Mouse (Mus musculus) right cerebral cortex, postnatal 10 days (tissue): ENCODE results near the gene Pax6.

Experiments used
- DNase-seq, 2 experiments: peaks; one replicate each; pipeline ENCODE4 v3.0.0; 2021; ENCODE audit warnings: low spot score in 2 of 2

Pax6 gene

GRCm38 (mm10) chr2:105683771-105684410 lies 15.2 kb downstream of the Pax6 start:
- DNase-seq = no peak

DNA sequence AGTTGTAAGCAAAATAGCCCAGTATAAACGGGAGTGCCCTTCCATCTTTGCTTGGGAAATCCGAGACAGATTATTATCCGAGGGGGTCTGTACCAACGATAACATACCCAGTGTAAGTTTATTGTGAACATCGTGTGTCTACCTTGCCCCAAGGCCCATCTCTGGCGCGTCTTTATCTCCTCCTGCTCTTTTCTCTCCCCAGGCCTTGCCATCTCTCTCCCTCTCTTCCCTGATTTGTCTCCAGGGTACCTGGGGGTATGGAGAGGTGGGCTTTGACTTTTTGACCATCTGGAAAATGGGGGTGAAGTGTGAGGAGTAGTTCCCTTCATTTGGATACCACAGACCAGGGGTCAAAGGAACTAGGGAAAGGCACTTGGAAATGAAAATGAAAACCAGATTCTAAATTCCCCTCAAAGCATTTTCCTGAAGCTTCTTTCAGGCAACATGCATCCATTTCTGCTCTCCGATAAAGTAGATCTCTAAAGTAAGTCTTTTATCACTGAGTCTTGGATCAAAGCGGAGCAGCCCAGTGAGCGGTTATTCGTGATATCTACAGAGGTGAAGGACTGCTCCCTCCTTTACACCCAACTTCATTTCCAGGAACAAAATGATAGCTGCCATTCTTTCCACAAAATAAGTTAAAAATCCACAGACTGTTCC lies 16.4 kb downstream of the Pax6 start:
- no peak for DNase-seq

DNA sequence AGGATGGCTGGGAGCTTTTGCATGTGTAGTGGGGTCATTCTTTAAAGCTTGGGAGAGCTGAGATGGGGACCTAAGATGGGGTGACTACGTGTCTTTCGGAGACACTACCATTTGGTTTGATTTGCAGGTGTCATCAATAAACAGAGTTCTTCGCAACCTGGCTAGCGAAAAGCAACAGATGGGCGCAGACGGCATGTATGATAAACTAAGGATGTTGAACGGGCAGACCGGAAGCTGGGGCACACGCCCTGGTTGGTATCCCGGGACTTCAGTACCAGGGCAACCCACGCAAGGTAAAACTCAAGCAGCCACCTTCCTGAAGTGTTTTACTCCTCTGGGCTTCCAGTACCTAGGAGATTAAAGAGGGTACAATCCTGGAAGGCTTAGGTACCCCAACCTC lies 17.0 kb downstream of the Pax6 start:
- no peak for DNase-seq

- DNase-seq = no peak
Observed at GRCm38 (mm10) chr2:105686363-105687316, 17.9 kb downstream of the Pax6 start.

DNA sequence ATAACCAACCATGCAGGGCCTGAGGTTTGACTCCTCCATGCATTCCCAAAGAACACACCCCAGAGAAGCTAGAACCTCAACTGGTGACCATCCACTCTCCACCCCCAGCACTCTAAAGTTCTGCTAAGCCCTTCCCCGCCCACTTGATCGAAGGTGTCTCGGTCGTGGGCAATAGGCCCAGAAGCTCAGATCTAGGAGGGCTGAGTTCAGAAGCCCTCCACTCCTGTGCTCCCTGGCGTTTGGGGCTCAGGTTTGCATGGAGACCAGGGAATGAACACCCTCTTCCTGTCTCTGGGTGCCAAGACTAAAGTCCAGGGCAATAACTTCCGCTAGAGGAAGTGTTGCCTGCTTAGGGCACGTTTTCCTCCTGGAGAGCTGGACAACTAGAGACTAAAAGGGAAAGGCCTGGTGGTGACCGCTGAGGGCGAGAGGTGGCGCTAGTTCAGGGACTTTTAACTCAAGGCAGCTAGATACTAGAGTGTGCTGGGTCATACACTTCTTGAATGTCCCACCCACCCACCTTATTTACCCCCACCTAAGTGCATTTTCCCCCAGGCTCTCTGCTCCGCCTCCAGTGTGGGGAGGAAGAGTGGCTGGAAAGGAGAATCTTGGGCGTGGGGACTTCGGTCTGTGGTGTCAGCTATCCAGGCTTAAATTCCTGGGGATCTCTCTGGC lies 18.8 kb downstream of the Pax6 start:
- DNase-seq = peak in 1 of 2 experiments; percentile 56

DNA sequence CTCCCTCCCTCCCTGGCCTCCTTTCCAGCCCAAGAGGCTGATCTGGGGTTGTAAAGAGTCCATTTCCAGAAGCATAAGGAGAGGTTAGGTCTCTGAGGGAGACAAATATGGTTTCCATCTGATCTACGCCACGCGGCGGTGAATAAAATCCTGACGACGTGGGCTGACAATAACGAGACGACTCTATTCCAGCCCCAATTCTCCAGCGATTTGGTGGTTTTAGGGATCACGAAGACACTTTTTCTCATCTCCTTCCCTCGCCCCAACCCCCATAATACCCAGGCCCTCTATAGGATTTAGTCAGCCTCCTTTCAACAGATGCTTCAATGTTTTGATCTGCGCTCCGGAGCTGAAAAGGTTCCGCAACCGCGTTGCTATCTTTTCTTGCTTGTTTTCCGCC lies 19.3 kb downstream of the Pax6 start:
- no peak for DNase-seq

GRCm38 (mm10) chr2:105688436-105689303 lies 20.0 kb downstream of the Pax6 start:
- DNase-seq = no peak

GRCm38 (mm10) chr2:105689304-105689770 lies 20.6 kb downstream of the Pax6 start:
- no peak for DNase-seq

GRCm38 (mm10) chr2:105689771-105690639 lies 21.3 kb downstream of the Pax6 start:
- DNase-seq = peak in 1 of 2 experiments; percentile 54

GRCm38 (mm10) chr2:105691296-105691695 lies 22.6 kb downstream of the Pax6 start:
- no peak for DNase-seq

- no peak for DNase-seq
Observed at GRCm38 (mm10) chr2:105697741-105698140, 29.0 kb downstream of the Pax6 start.

- DNase-seq = no peak
Observed at GRCm38 (mm10) chr2:105698631-105699030, 29.9 kb downstream of the Pax6 start.

- DNase-seq = no peak
Observed at GRCm38 (mm10) chr2:105701781-105702180, 33.1 kb downstream of the Pax6 start.

DNA sequence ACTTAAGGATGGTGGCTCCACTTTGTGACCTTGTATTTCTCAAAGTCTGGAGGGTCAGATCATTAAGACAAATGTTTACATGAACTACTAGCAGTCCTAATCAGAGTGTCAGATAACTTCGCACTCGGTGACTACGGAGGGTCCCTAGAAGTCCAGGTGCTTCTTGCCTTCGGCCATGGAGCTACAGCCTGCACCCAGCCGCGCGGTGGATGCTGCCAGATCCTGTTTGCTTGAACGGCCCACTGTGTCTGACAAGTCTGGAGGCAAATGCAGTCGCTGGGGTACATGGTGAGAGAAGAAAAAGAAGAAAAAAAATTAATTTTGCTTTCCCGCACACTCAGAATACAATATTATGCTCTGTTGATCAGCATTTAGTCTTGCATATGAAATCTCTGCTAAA lies 33.9 kb downstream of the Pax6 start:
- no peak for DNase-seq

GRCm38 (mm10) chr2:105705320-105705719 lies 36.6 kb downstream of the Pax6 start:
- DNase-seq = no peak

- no peak for DNase-seq
Observed at GRCm38 (mm10) chr2:105709126-105709525, 40.4 kb downstream of the Pax6 start.

GRCm38 (mm10) chr2:105710511-105710910 lies 41.8 kb downstream of the Pax6 start:
- DNase-seq = no peak

DNA sequence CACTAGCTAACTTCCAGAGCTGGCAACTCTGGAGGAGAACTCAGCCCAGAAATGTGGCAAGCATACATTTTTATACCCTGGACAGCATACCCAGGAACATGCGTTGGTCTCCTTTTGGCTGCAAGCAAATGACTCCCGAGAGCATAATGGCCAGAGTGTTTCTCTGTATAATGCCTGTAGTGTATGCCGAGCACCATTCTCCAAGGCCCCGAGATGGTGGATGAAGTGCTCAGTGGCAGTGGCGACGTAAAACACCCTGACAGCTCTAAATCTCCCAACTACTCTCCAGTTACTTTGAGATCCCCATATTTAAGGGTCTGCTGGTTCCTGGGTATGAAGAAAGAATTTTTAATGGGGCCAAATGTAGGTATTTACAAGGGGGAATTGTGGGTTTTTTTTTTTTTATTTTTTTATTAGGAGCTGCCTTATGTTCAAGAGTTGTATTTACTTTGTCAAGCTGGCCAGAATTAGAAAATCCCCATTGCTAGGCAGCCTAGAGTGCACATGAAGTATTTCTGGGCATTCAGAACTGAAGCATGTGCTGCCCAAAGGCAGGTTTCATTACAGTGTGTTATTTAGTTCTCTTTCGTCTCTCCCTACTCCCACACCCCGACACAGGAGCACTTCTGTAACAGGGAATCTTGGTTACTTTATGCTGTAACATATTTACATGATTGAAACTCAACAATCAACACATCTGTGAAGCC lies 46.9 kb downstream of the Pax6 start:
- peak in 1 of 2 experiments; percentile 33 for DNase-seq

DNA sequence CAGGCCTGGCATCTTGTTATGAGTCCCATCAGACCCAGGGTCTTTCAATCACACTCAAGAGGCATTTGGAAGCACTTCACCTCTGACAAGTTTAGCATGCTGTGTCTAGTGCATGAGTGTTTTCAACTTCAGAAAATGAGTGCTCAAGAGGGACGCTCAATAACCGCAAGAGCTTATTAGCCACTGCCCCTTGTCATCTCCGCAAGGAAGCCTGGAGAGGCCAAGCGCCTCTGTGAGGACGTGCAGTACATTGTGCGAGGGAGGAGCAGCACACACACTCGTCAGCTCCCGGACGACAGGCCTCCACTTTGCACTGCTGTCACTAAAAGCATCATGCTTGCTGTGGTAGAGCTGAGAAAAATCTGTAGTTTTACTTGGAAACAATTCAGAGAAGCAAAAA lies 58.0 kb downstream of the Pax6 start:
- no peak for DNase-seq
